Mouse (Mus musculus): ENCODE data around the gene Tmem196.

Gene Tmem196

GRCm38 (mm10) chr12:119945589-119946310 is at the start of gene Tmem196:
Tmem196 (plus strand) TSS chr12:119945822.
- peak; percentile 49 for DNase-seq

- DNase-seq, result peak; percentile 17
Measured at GRCm38 (mm10) chr12:119946311-119946692, 680 bp downstream of the Tmem196 start.

DNA sequence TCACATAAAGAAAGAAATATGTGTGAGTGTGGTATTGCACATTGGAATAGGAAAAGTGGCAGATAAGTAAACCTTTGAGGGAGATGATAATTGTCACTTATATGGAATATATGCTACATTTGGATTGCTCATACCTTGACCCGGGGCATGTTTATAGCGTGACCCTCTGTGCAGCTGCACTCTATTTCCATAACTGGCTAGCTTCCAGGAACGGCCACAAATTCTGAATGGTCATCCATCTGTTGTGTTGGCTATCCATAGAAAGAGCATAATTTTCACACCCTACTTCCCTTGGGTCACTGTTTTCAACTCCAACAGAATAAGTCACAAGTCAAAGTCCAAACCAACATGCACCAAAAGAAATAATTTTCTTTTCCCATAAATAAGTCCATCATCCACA is 11.4 kb downstream of the Tmem196 start:
- DNase-seq, result no peak

- peak; percentile 53 for DNase-seq
Measured at GRCm38 (mm10) chr12:119960730-119961129, 15.1 kb downstream of the Tmem196 start.

GRCm38 (mm10) chr12:119965373-119965772 is 19.8 kb downstream of the Tmem196 start:
- DNase-seq, result no peak

GRCm38 (mm10) chr12:119970068-119970467 is 24.4 kb downstream of the Tmem196 start:
- DNase-seq, result no peak

GRCm38 (mm10) chr12:119981731-119982130 is 36.1 kb downstream of the Tmem196 start:
- peak; percentile 60 for DNase-seq

DNA sequence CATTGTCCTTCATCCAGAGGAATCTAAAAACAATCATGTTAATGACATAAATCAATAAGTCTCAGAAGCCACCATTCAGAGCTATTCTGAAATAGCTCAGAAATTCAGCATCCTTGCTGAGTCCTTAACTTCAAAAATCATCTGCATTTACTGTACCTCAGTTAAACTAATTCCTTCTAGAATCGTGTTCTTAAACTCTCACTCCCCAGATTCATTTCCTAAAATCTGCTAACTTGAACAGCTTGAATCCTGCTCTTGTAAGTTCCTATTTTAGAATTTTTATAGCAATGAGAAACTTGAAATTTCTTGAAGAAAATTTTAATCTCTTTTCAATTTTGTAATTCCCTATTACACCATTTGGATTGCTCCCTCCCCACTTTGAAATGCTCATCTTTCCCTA is 52.6 kb downstream of the Tmem196 start:
- no peak for DNase-seq

DNA sequence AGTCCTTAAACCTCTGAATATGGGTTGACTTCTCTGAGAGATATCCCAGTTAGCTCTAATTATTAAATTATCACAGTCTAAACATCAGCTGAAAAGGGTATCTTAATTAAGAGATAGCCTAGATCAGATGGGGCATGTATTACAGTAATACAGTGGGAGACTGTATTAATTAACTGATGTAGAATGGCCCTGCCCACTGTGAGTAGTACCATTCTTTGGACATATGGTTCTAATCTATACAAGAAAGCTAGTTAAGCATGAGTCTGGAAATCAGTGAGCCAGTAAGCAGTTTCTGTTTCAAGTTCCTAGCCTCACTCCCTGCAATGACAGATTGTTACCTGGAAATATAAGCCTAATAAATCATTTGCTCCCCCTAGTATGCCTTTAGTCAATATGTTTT is 58.7 kb downstream of the Tmem196 start:
- no peak for DNase-seq

DNA sequence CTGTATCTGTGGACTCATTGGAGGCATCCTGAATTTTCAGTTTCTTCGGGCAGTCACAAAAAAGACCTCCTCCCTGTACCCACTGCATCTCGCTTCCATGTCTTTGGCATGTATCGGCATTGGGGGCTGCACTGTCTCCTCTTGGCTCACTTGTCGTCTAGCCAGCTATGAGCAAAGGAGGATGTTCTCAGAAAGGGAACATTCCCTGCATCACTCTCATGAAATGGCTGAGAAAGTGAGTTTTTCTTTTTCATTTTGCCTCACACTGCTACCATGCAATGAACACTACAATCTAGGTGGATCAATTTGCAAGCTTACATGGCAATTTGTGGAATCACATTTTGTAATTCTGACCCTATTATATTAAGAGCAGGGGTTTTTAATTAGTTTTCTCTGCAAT is 69.1 kb downstream of the Tmem196 start:
- DNase-seq, result no peak

DNA sequence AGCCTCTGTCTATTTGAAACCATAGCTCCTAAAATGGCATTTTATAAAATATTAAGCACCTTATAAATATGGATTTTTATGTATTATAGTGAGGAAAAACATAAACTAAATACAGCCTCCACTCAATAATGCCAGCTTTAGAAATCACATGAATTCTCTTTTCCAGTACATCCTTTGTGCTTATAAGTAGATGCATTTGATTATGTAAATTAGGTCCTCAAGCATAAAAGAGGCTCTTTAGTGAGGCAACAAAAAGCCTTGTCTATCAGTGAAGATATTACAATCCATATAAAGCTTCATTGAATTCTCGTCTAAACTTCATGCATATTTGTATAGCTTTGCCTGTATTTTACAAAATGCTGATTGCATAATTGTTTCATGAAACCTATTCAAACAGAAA is 69.6 kb downstream of the Tmem196 start:
- no peak for DNase-seq

DNA sequence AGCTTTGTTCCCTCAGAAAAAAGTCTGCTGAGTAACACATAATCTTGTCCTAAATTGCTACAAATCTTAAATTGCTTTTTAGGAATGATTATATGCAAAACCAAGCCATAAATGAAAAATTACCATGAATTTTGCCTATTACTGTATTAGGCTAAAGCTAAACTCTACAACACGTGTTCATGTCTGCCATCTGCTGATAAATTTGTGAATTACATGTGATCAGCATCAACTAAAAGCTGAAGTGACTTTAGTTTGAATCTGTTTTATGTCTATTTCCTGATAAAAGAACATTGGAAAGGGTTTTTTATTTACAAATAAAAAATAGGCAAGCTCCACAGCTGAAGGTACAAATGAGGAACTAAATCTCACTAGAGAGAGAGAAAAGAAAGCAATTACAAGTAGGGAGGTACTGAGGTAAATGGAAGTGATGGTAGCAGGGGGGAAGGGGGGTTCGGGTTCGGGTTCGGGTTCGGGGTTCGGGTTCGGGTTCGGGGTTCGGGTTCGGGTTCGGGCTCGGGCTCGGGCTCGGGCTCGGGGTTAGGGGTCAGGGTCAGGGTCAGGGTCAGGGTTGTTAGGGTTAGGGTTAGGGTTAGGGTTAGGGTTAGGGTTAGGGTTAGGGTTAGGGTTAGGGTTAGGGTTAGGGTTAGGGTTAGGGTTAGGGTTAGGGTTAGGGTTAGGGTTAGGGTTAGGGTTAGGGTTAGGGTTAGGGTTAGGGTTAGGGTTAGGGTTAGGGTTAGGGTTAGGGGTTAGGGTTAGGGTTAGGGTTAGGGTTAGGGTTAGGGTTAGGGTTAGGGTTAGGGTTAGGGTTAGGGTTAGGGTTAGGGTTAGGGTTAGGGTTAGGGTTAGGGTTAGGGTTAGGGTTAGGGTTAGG is 82.7 kb downstream of the Tmem196 start:
- DNase-seq, result peak; percentile 43

All from right cerebral cortex, adult 18-20 months (tissue).